ENCODE assay signal across 10 mouse cellular contexts in genomic region chr6:93962757-93963336, GRCm38 (mm10).
A peak's percentile ranks its signal among the peaks of the same experiment; 100 is the strongest.
DNase-seq lines count a peak whose midpoint lies in the region; ATAC-seq and TF ChIP-seq lines count a peak whose summit lies in the region.
"Had no signal": no experiment of that assay in that cellular context is flagged by ENCODE, and none has a peak within 500 bp of the region (broad histone marks: within the 10 kb centered on the region; RNA-seq: fewer than 3 reads in every experiment).

No protein-coding gene starts in this region.

- H3K27me3 ChIP-seq in intestine, postnatal 0 days (replicated peaks; ENCODE audit: control insufficient read depth, insufficient read depth, low read length) = no peaks in the 10 kb centered on the region
- no peaks in the 10 kb centered on the region for H3K27me3 ChIP-seq in stomach, embryonic 15.5 days (replicated peaks)
- H3K27me3 ChIP-seq: midbrain, embryonic 12.5 days had no signal

- H3K27ac ChIP-seq in intestine, postnatal 0 days (ENCODE audit: low read depth, low read length) = no peak overlapping the region
- 0 out of 2 replicates have a peak overlapping the region, but pooled peaks have one; percentile 2 for H3K27ac ChIP-seq in stomach, embryonic 15.5 days
- H3K27ac ChIP-seq: midbrain, embryonic 12.5 days had no signal

- no peak overlapping the region for H3K4me3 ChIP-seq in intestine, postnatal 0 days (ENCODE audit: low read depth, low read length)
- H3K4me3 ChIP-seq in stomach, embryonic 15.5 days (replicated peaks) = no peak overlapping the region
- H3K4me3 ChIP-seq: midbrain, embryonic 12.5 days had no signal

- H3K9ac ChIP-seq in intestine, postnatal 0 days (ENCODE audit: low read depth, low read length) = no peak overlapping the region
- no peak overlapping the region for H3K9ac ChIP-seq in stomach, embryonic 15.5 days
- H3K9ac ChIP-seq: liver, postnatal 0 days; midbrain, embryonic 12.5 days had no signal

- no peaks in the 10 kb centered on the region for H3K4me1 ChIP-seq in intestine, postnatal 0 days (replicated peaks; ENCODE audit: control insufficient read depth, insufficient read depth, low read length)
- no peaks in the 10 kb centered on the region for H3K4me1 ChIP-seq in stomach, embryonic 15.5 days
- H3K4me1 ChIP-seq: midbrain, embryonic 12.5 days had no signal

- 37% methylated on average over 5 of the region's 5 CpGs for WGBS in intestine, postnatal 0 days
- 63% methylated on average over 5 of the region's 5 CpGs for WGBS in stomach, embryonic 15.5 days

- intact Hi-C loops in heart, postnatal 36 days (cut with DNase I) = no loop called here
- intact Hi-C loops in gastrocnemius, postnatal 36 days (cut with DNase I) = no loop called here

- no peak for ATAC-seq in intestine, postnatal 0 days
- ATAC-seq in stomach, embryonic 15.5 days (ENCODE audit: insufficient read depth, low FRiP score, low read depth) = no peak
- ATAC-seq: liver, postnatal 0 days had no signal

- no peaks in the 10 kb centered on the region for H3K36me3 ChIP-seq in intestine, postnatal 0 days (ENCODE audit: control insufficient read depth, insufficient read depth)
- H3K36me3 ChIP-seq in stomach, embryonic 15.5 days = no peaks in the 10 kb centered on the region
- H3K36me3 ChIP-seq: midbrain, embryonic 12.5 days had no signal

- no peaks in the 10 kb centered on the region for H3K9me3 ChIP-seq in intestine, postnatal 0 days (ENCODE audit: control insufficient read depth)
- H3K9me3 ChIP-seq in stomach, embryonic 15.5 days = no peaks in the 10 kb centered on the region
- H3K9me3 ChIP-seq: midbrain, embryonic 12.5 days had no signal

- peak; percentile 32 for TF ChIP-seq CTCF in intestine, postnatal 0 days (IDR thresholded peaks at IDR 0.05; ENCODE audit: low read depth)

- no peak overlapping the region for H3K4me2 ChIP-seq in intestine, postnatal 0 days (replicated peaks; ENCODE audit: low read depth)
- no peak overlapping the region for H3K4me2 ChIP-seq in stomach, embryonic 15.5 days
- H3K4me2 ChIP-seq: midbrain, embryonic 12.5 days had no signal

- peak; percentile 6 to 16 for DNase-seq in heart, adult 18-20 months
- no peak for DNase-seq in heart, postnatal 36 days
- peak; percentile 3 for DNase-seq in lung, postnatal 10 days
- no peak for DNase-seq in lung, postnatal 36 days
- DNase-seq in kidney, postnatal 10 days = no peak
- no peak for DNase-seq in gastrocnemius, postnatal 36 days
- DNase-seq: liver, postnatal 0 days had no signal

Comparison
In these comparisons a context has a peak if more than half of its experiments do, and no peak if none do; other contexts are left out.
1. DNase-seq: peak in heart, adult 18-20 months (2 of 2) and lung, postnatal 10 days (single experiment); none in heart, postnatal 36 days (0 of 2), lung, postnatal 36 days (single experiment), kidney, postnatal 10 days (single experiment) and gastrocnemius, postnatal 36 days (0 of 2).